Mouse (Mus musculus): ENCODE measurements at regions not wholly inside any gene's neighbourhood (a gene's known extent, or its start where the extent isn't known, plus 50 kb on each side); places are given as distances from the start of the nearest gene placed in this dataset.

GRCm38 (mm10) chr9:80961818-80962217, 496.5 kb upstream of the Impg1 start:
- H3K4me2 ChIP-seq: no peak overlapping the region
- no peaks in the 10 kb centered on the region for H3K36me3 ChIP-seq (replicated peaks)
- H3K27me3 ChIP-seq: no peaks in the 10 kb centered on the region
- H3K4me1 ChIP-seq: no peaks in the 10 kb centered on the region
- no peak overlapping the region for H3K9ac ChIP-seq
- WGBS: 88% methylated on average over 2 of the region's 2 CpGs
- H3K4me3 ChIP-seq (replicated peaks): no peak overlapping the region
- no peak for ATAC-seq (ENCODE audit: low FRiP score)
- H3K27ac ChIP-seq: no peak overlapping the region
- no peaks in the 10 kb centered on the region for H3K9me3 ChIP-seq

GRCm38 (mm10) chr9:80942991-80943390, 477.7 kb upstream of the Impg1 start:
- no peak for ATAC-seq (ENCODE audit: low FRiP score)
- WGBS: 71% methylated on average over 2 of the region's 2 CpGs
- Histone ChIP-seq H3K27ac (no peak overlapping the region), H3K9me3 (no peaks in the 10 kb centered on the region), H3K27me3 (no peaks in the 10 kb centered on the region), H3K36me3 (replicated peaks) (no peaks in the 10 kb centered on the region), H3K4me3 (replicated peaks) (no peak overlapping the region), H3K9ac (no peak overlapping the region), H3K4me1 (no peaks in the 10 kb centered on the region; the same call in 1 of the 2 replicates), H3K4me2 (no peak overlapping the region)

- Histone ChIP-seq H3K4me1 (no peaks in the 10 kb centered on the region; the same call in 1 of the 2 replicates), H3K36me3 (replicated peaks) (no peaks in the 10 kb centered on the region), H3K9me3 (no peaks in the 10 kb centered on the region), H3K27ac (no peak overlapping the region), H3K4me3 (replicated peaks) (no peak overlapping the region), H3K27me3 (no peaks in the 10 kb centered on the region), H3K9ac (no peak overlapping the region), H3K4me2 (no peak overlapping the region)
- 64% methylated on average over 2 of the region's 2 CpGs for WGBS
- no peak for ATAC-seq (ENCODE audit: low FRiP score)
These were observed 476.1 kb upstream of the Impg1 start for GRCm38 (mm10) chr9:80941424-80941823.

- no peak for ATAC-seq (ENCODE audit: low FRiP score)
- H3K27ac ChIP-seq: no peak overlapping the region
These were observed 473.0 kb upstream of the Impg1 start for GRCm38 (mm10) chr9:80938238-80938637.

GRCm38 (mm10) chr9:80930628-80931027, 465.3 kb upstream of the Impg1 start:
- WGBS: 84% methylated on average over 2 of the region's 2 CpGs
- ATAC-seq (ENCODE audit: low FRiP score): no peak
- no peaks in the 10 kb centered on the region for H3K27me3 ChIP-seq
- no peak overlapping the region for H3K4me3 ChIP-seq (replicated peaks)
- no peak overlapping the region for H3K9ac ChIP-seq
- no peaks in the 10 kb centered on the region for H3K36me3 ChIP-seq (replicated peaks)
- no peaks in the 10 kb centered on the region for H3K4me1 ChIP-seq
- H3K9me3 ChIP-seq: no peaks in the 10 kb centered on the region
- no peak overlapping the region for H3K4me2 ChIP-seq
- no peak overlapping the region for H3K27ac ChIP-seq

More at GRCm38 (mm10) chr9:80938238-80938637, 473.0 kb upstream of the Impg1 start:
- Histone ChIP-seq H3K4me1 (no peaks in the 10 kb centered on the region; the same call in 1 of the 2 replicates), H3K27me3 (no peaks in the 10 kb centered on the region), H3K4me3 (replicated peaks) (no peak overlapping the region), H3K4me2 (no peak overlapping the region), H3K9ac (no peak overlapping the region), H3K9me3 (no peaks in the 10 kb centered on the region), H3K36me3 (replicated peaks) (no peaks in the 10 kb centered on the region)

- Histone ChIP-seq H3K4me2 (no peak overlapping the region), H3K27me3 (no peaks in the 10 kb centered on the region), H3K9ac (no peak overlapping the region), H3K9me3 (no peaks in the 10 kb centered on the region), H3K4me3 (replicated peaks) (no peak overlapping the region), H3K27ac (no peak overlapping the region), H3K4me1 (no peaks in the 10 kb centered on the region), H3K36me3 (replicated peaks) (no peaks in the 10 kb centered on the region)
- WGBS: 93% methylated on average over 1 of the region's 1 CpGs
- ATAC-seq (ENCODE audit: low FRiP score): no peak
These were observed 455.0 kb upstream of the Impg1 start for GRCm38 (mm10) chr9:80920304-80920703.

- no peaks in the 10 kb centered on the region for H3K4me1 ChIP-seq
- ATAC-seq (ENCODE audit: low FRiP score): no peak
- H3K9me3 ChIP-seq: no peaks in the 10 kb centered on the region
- WGBS: 69% methylated on average over 2 of the region's 2 CpGs
- H3K36me3 ChIP-seq (replicated peaks): no peaks in the 10 kb centered on the region
- H3K4me3 ChIP-seq (replicated peaks): no peak overlapping the region
- no peak overlapping the region for H3K27ac ChIP-seq
- no peak overlapping the region for H3K4me2 ChIP-seq
- no peaks in the 10 kb centered on the region for H3K27me3 ChIP-seq
- no peak overlapping the region for H3K9ac ChIP-seq
These were observed 448.6 kb upstream of the Impg1 start for GRCm38 (mm10) chr9:80913867-80914266.

GRCm38 (mm10) chr9:80912177-80912576, 446.9 kb upstream of the Impg1 start:
- Histone ChIP-seq H3K27ac (no peak overlapping the region), H3K27me3 (no peaks in the 10 kb centered on the region), H3K4me2 (no peak overlapping the region), H3K9ac (no peak overlapping the region), H3K36me3 (replicated peaks) (no peaks in the 10 kb centered on the region), H3K9me3 (no peaks in the 10 kb centered on the region), H3K4me1 (no peaks in the 10 kb centered on the region), H3K4me3 (replicated peaks) (no peak overlapping the region)
- no peak for ATAC-seq (ENCODE audit: low FRiP score)

- WGBS: 72% methylated on average over 4 of the region's 4 CpGs
- Histone ChIP-seq H3K27me3 (no peaks in the 10 kb centered on the region), H3K36me3 (replicated peaks) (no peaks in the 10 kb centered on the region), H3K9ac (no peak overlapping the region), H3K9me3 (no peaks in the 10 kb centered on the region), H3K27ac (no peak overlapping the region), H3K4me3 (replicated peaks) (no peak overlapping the region), H3K4me1 (no peaks in the 10 kb centered on the region), H3K4me2 (no peak overlapping the region)
- ATAC-seq (ENCODE audit: low FRiP score): no peak
These were observed 401.5 kb upstream of the Impg1 start for GRCm38 (mm10) chr9:80866807-80867206.

- no peaks in the 10 kb centered on the region for H3K9me3 ChIP-seq
- no peaks in the 10 kb centered on the region for H3K27me3 ChIP-seq
- no peak for ATAC-seq (ENCODE audit: low FRiP score)
- no peak overlapping the region for H3K9ac ChIP-seq
- WGBS: 30% methylated on average over 2 of the region's 2 CpGs
- no peaks in the 10 kb centered on the region for H3K4me1 ChIP-seq
- H3K4me3 ChIP-seq (replicated peaks): no peak overlapping the region
- H3K27ac ChIP-seq: no peak overlapping the region
- no peaks in the 10 kb centered on the region for H3K36me3 ChIP-seq (replicated peaks)
- no peak overlapping the region for H3K4me2 ChIP-seq
These were observed 393.7 kb upstream of the Impg1 start for GRCm38 (mm10) chr9:80858998-80859397.

- 29% methylated on average over 3 of the region's 3 CpGs for WGBS
- no peak overlapping the region for H3K4me2 ChIP-seq
- no peak for ATAC-seq (ENCODE audit: low FRiP score)
- no peak overlapping the region for H3K4me3 ChIP-seq (replicated peaks)
- no peak overlapping the region for H3K27ac ChIP-seq
- H3K27me3 ChIP-seq: no peaks in the 10 kb centered on the region
- H3K9me3 ChIP-seq: no peaks in the 10 kb centered on the region
- H3K4me1 ChIP-seq: no peaks in the 10 kb centered on the region; the same call in 1 of the 2 replicates
- no peak overlapping the region for H3K9ac ChIP-seq
- no peaks in the 10 kb centered on the region for H3K36me3 ChIP-seq (replicated peaks)
These were observed 382.9 kb upstream of the Impg1 start for GRCm38 (mm10) chr9:80848190-80848589.

- no peak overlapping the region for H3K4me3 ChIP-seq (replicated peaks)
- no peaks in the 10 kb centered on the region for H3K4me1 ChIP-seq
- no peak for ATAC-seq (ENCODE audit: low FRiP score)
- no peak overlapping the region for H3K4me2 ChIP-seq
- H3K36me3 ChIP-seq (replicated peaks): no peaks in the 10 kb centered on the region
- no peak overlapping the region for H3K9ac ChIP-seq
- no peaks in the 10 kb centered on the region for H3K9me3 ChIP-seq
- WGBS: 80% methylated on average over 2 of the region's 2 CpGs
- H3K27me3 ChIP-seq: no peaks in the 10 kb centered on the region
- no peak overlapping the region for H3K27ac ChIP-seq
These were observed 367.5 kb upstream of the Impg1 start for GRCm38 (mm10) chr9:80832808-80833207.

- H3K4me3 ChIP-seq (replicated peaks): no peak overlapping the region
- no peaks in the 10 kb centered on the region for H3K36me3 ChIP-seq (replicated peaks)
- no peak overlapping the region for H3K4me2 ChIP-seq
- no peak for ATAC-seq (ENCODE audit: low FRiP score)
- H3K27me3 ChIP-seq: no peaks in the 10 kb centered on the region
- 44% methylated on average over 1 of the region's 1 CpGs for WGBS
- H3K9ac ChIP-seq: no peak overlapping the region
- no peak overlapping the region for H3K27ac ChIP-seq
- H3K4me1 ChIP-seq: no peaks in the 10 kb centered on the region
- no peaks in the 10 kb centered on the region for H3K9me3 ChIP-seq
These were observed 360.1 kb upstream of the Impg1 start for GRCm38 (mm10) chr9:80825346-80825745.

GRCm38 (mm10) chr9:80820066-80820465, 354.8 kb upstream of the Impg1 start:
- ATAC-seq (ENCODE audit: low FRiP score): no peak
- Histone ChIP-seq H3K9ac (no peak overlapping the region), H3K4me2 (no peak overlapping the region), H3K36me3 (replicated peaks) (no peaks in the 10 kb centered on the region), H3K9me3 (no peaks in the 10 kb centered on the region), H3K27ac (no peak overlapping the region), H3K27me3 (no peaks in the 10 kb centered on the region), H3K4me1 (no peaks in the 10 kb centered on the region), H3K4me3 (replicated peaks) (no peak overlapping the region)
- 89% methylated on average over 3 of the region's 3 CpGs for WGBS

All from forebrain, embryonic 12.5 days (tissue).